ENCODE assay signal across 8 mouse cellular contexts in the genomic region with DNA sequence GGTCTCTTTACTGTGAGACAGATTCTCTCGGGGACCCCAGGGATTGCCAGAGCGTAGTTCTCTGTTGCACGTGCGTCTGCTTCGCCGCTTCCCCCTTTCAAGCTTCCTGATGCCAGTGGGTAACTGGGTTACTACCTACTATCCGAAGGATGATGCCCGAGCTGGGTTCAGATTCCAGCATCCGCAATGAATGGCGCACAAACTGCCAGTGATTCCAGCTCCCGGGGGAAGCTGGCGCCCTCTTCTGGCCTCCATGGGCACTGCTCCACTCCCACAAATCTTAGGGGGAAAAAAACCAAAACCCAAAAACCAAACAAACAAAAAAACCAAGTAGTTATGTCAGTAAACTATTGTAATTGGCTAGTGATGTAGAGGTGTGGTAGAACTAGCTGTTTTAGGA. TPM values are rescaled to one million over a fixed set of nuclear protein-coding genes. Genes with fewer than 3 reads are reported as not detected.
DNase-seq lines count a peak whose midpoint lies in the region; ATAC-seq lines count a peak whose summit lies in the region.

No protein-coding gene starts in this region.

- no peaks in the 10 kb centered on the region for H3K36me3 ChIP-seq in limb, embryonic 10.5 days

- H3K27ac ChIP-seq in limb, embryonic 10.5 days: no peak overlapping the region

- H3K4me1 ChIP-seq in limb, embryonic 10.5 days: no peaks in the 10 kb centered on the region

- H3K9me3 ChIP-seq in limb, embryonic 10.5 days (replicated peaks): no peaks in the 10 kb centered on the region

- no peak overlapping the region for H3K4me3 ChIP-seq in limb, embryonic 10.5 days

- intact Hi-C loops in left cerebral cortex, postnatal 4 days (cut with DNase I): no loop called here

- H3K27me3 ChIP-seq in limb, embryonic 10.5 days (ENCODE audit: low read depth, poor library complexity, severe bottlenecking): no peaks in the 10 kb centered on the region

- no peak for ATAC-seq in monocyte, adult 5-6 weeks (replicated peaks; ENCODE audit: insufficient number of reproducible peaks, low FRiP score, low TSS enrichment, poor library complexity, severe bottlenecking)

- WGBS in limb, embryonic 10.5 days: 24% methylated on average over 12 of the region's 12 CpGs

- peak; percentile 25 to 37 for DNase-seq in cerebellum, adult 18-20 months
- DNase-seq in cerebellum, adult 11-12 months: no peak
- peak; percentile 24 for DNase-seq in left cerebral cortex, postnatal 4 days
- no peak for DNase-seq in left cerebral cortex, adult 9 months (ENCODE audit: low spot score in 2 of 2)
- peak; percentile 54 for DNase-seq in R1 (ENCODE audit: low read depth, low spot score)
- peak; percentile 46 for DNase-seq in limb, embryonic 10.5 days (ENCODE audit: low spot score)
- DNase-seq in left cerebral cortex, adult 11 months (ENCODE audit: low spot score): no peak

RNA-seq across cellular contexts. Expression of a gene that starts 53.2 kb away (rescaled TPM):
- total RNA-seq in left cerebral cortex, postnatal 4 days (2021): under 1 TPM; 0.16 to 0.20 TPM
- polyA plus RNA-seq in limb, embryonic 10.5 days (2016; fragmentation: Nextera tagmentation; extraction: Ambion mirVana): not detected in 2 replicates
- not detected in 3 replicates for total RNA-seq in monocyte, adult 5-6 weeks (2017)

Comparison
In these comparisons a context has a peak if more than half of its experiments do, and no peak if none do; other contexts are left out.
1. DNase-seq: peak in cerebellum, adult 18-20 months (2 of 2), left cerebral cortex, postnatal 4 days (single experiment), R1 (single experiment) and limb, embryonic 10.5 days (single experiment); none in cerebellum, adult 11-12 months (single experiment), left cerebral cortex, adult 9 months (0 of 2) and left cerebral cortex, adult 11 months (single experiment).